Mouse (Mus musculus): Measurements from ENCODE around the gene Cd2bp2. TPM values are rescaled to one million over a fixed set of nuclear protein-coding genes. Genes with fewer than 3 reads are reported as not detected.
A peak's percentile ranks its signal among the peaks of the same experiment; 100 is the strongest.
"Not testable (repeated sequence)": the region's sequence is repeated elsewhere in the genome, so short reads cannot be mapped to it uniquely, and the experiment has no call there.

The Cd2bp2 gene
- polyA plus RNA-seq, 1 experiment from 2014 or later = 61.0 TPM

DNA sequence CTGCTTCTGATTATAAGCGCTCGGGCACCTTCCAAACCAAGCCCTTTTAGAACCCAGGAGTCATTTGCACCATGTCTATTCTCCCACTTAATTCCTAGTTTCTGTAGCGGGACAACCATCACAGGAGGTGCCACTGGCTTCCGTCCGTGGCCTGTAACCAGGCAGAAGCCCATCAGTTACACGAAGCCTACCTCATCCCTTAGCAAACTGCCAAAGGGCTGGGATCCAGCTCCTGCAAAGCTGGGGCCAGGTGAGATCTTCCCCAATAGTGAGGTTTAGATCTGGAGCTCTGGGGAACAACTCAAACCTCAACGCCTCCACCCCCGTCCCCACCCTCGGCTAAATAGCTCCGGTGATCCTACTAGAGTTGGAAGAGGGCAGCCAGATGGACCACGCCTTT is 634 bp upstream of the Cd2bp2 start:
- Histone ChIP-seq H3K27ac (peak overlapping the region; percentile 94), H3K4me3 (peak overlapping the region; percentile 87), H3K36me3 (peaks cover 80% of the 10 kb centered on the region), H3K9me3 (no peaks in the 10 kb centered on the region), H3K4me1 (peaks cover 26% of the 10 kb centered on the region), H3K27me3 (ENCODE audit: insufficient read depth, poor library complexity, severe bottlenecking) (no peaks in the 10 kb centered on the region)
- 57% methylated on average over 11 of the region's 11 CpGs for WGBS
- no peak for DNase-seq (ENCODE audit: low spot score)

DNA sequence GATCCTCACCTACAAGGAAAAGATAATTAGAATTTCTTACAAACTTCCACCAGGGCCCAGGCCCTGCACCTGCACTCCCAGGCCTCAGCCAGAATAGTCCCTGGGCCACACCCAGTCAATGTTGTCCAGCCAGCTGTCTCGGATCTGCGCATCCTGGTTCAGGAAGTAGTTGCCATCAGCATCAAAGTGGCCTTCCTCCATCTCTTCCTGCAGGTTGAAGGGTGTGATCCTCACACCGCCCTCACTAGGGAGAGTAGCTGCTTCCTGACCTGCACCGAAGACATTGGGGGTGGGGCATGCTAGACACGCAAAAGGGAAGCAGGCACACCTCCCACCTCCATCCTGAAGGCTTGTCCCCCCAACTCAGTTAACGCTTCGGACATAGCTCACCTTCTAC is 1.2 kb downstream of the Cd2bp2 start:
- H3K4me1 ChIP-seq = peaks cover 26% of the 10 kb centered on the region
- peak overlapping the region; percentile 87 for H3K4me3 ChIP-seq
- no peaks in the 10 kb centered on the region for H3K27me3 ChIP-seq (ENCODE audit: insufficient read depth, poor library complexity, severe bottlenecking)
- H3K36me3 ChIP-seq = peaks cover 66% of the 10 kb centered on the region
- H3K27ac ChIP-seq = peak overlapping the region; percentile 94
- 75% methylated on average over 7 of the region's 7 CpGs for WGBS
- no peak for DNase-seq (ENCODE audit: low spot score)
- no peaks in the 10 kb centered on the region for H3K9me3 ChIP-seq

DNA sequence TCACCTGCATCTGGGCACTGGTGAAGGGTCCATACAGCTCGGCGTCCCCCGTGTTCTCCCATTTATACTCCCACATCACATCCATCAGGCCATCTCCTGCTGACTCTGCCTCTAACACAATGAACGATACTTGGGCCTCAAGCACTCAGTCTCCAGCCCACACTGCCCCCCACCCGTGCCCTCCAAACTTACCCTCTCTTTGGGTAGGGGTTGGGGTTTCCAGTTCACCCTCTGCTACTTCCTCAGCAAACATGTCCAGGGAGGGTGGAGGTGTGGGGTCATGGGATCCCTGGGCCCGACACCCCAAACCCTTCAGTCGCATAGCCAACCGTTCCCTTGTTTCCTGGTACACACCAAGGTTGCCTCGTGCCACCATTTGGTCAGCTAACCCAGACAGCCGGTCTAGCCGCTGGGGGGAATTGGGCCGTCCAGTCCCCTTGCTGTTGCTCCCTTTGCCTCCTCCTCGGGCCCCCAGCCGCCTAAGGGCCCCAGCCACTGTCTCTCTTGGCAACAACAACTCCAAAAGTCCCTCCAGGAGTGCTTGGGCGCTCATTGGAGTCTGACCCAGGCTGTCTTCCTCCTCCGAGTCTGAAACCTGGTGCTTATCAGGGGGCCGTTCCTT is 1.7 kb downstream of the Cd2bp2 start:
- Histone ChIP-seq H3K4me3 (peak overlapping the region; percentile 87), H3K27ac (no peak overlapping the region; the same call in 1 of the 2 replicates), H3K27me3 (ENCODE audit: insufficient read depth, poor library complexity, severe bottlenecking) (no peaks in the 10 kb centered on the region), H3K36me3 (peaks cover 61% of the 10 kb centered on the region), H3K4me1 (peaks cover 26% of the 10 kb centered on the region), H3K9me3 (no peaks in the 10 kb centered on the region)
- WGBS = 92% methylated on average over 17 of the region's 17 CpGs
- no peak for DNase-seq (ENCODE audit: low spot score)

DNA sequence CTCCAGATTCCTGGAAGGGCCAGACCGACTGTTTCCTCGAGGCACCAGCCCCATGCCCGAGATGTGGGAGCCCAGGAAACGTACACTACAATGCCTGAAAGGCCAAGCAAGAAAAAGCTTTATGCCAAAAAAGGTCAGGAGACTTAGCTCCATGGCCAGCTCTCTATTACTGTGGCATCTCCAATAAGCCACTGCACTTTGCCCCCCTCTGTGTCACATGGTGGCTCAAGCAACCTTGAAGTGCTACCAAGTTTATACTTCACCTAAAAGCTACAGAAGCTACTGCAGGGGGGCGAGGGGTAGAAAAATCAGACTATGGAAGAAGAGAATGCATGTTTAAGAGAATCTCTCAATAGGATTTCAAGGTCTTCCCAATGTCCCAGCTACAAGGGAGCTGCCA is 2.9 kb downstream of the Cd2bp2 start:
- Histone ChIP-seq H3K9me3 (no peaks in the 10 kb centered on the region), H3K27me3 (ENCODE audit: insufficient read depth, poor library complexity, severe bottlenecking) (no peaks in the 10 kb centered on the region), H3K36me3 (peaks cover 50% of the 10 kb centered on the region), H3K27ac (no peak overlapping the region), H3K4me3 (no peak overlapping the region), H3K4me1 (peaks cover 33% of the 10 kb centered on the region)
- WGBS = 96% methylated on average over 5 of the region's 5 CpGs
- DNase-seq (ENCODE audit: low spot score) = no peak

DNA sequence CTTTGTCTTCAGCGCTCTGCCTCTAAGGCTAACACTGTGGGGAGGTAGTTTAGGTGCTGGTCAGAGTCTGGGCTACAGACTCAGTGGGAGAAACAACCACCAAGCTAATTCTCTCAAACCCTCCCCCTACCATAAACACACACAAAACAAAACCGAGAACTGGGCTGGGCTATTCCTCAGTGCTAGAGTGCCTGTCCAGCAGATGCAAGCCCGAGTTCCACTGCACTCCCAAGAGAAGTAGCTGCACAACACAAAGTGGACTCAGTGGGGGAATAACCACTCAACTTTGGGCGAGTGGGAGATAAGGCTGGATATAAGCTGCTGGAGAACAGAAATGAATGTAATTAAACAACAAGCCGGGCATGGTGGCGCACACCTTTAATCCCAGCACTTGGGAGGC is 5.2 kb downstream of the Cd2bp2 start:
- H3K27ac ChIP-seq = no peak overlapping the region
- WGBS = 79% methylated on average over 6 of the region's 6 CpGs

DNA sequence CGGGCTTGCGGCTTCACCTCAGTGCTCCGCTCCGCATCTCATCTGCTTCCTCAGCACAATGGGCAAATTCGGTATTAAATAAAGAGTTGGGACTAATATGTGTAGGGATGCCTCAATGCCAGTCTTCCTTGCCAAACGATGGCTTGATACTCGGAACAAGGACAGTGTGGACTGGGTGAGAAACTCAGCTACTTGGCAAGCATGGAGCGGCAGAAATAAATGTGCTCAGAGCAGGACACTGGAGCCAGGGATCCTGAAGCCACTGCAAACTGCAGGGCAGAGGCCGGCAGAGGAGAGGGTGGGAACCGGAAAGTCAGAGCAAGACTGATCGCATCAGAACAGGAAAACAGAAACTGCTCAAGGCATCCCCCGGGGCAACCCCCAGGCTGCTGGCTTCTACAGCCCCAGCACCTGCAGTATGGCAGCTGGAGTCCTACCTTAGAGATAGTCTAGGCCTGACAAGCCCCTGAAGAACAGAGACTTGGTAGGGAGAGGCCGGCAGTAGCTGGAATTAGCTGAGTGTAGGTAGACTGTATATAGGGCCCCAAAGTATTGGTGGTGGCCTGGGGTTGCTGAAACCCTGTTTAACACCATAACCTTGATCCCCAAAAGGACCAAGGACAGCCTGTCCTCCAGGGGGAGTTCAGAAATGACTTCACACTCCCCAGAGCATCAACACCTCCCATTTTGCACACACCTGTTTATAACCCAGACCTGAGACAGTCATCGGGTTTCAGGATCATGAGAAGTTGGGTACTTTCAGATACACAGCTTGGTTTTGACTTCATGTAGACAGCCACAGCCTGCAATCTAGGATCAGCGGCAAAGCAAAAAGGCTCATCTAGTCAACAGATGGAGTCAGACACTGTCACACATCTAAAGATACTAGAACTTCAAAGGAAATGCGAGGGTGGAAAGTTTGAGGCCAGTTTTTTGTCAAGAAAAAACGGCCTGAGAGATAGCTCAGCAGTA is 7.3 kb downstream of the Cd2bp2 start:
- H3K27me3 ChIP-seq (ENCODE audit: insufficient read depth, poor library complexity, severe bottlenecking) = no peaks in the 10 kb centered on the region
- no peak overlapping the region for H3K4me3 ChIP-seq
- H3K9me3 ChIP-seq = no peaks in the 10 kb centered on the region
- DNase-seq (ENCODE audit: low spot score) = no peak
- peaks cover 26% of the 10 kb centered on the region for H3K36me3 ChIP-seq
- 72% methylated on average over 17 of the region's 17 CpGs for WGBS
- no peak overlapping the region for H3K27ac ChIP-seq
- peaks cover 7% of the 10 kb centered on the region; the same call in 1 of the 2 replicates for H3K4me1 ChIP-seq

More for the DNA sequence above, 5.2 kb downstream of the Cd2bp2 start:
- Histone ChIP-seq H3K4me3 (no peak overlapping the region), H3K36me3 (peaks cover 37% of the 10 kb centered on the region), H3K9me3 (no peaks in the 10 kb centered on the region), H3K27me3 (ENCODE audit: insufficient read depth, poor library complexity, severe bottlenecking) (no peaks in the 10 kb centered on the region), H3K4me1 (peaks cover 23% of the 10 kb centered on the region)
- DNase-seq (ENCODE audit: low spot score) = no peak

DNA sequence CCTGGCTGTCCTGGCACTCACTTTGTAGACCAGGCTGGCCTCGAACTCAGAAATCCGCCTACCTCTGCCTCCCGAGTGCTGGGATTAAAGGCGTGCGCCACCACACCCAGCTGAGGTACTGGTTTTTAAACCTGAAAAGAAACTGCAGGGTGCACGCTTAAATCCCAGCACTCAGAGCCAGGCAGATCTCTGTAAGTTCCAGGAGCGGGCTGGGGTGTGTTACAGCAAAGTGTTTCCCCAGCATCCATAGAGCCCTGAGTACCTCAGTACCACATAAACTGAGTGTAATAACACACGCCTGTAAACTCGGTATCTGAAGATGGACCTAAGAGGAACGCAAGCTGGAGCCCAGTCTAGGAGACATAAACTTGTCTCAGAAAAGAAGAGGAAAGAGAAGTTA is 8.5 kb downstream of the Cd2bp2 start:
- DNase-seq (ENCODE audit: low spot score) = no peak
- 62% methylated on average over 10 of the region's 10 CpGs for WGBS
- Histone ChIP-seq H3K4me3 (no peak overlapping the region), H3K27me3 (ENCODE audit: insufficient read depth, poor library complexity, severe bottlenecking) (no peaks in the 10 kb centered on the region), H3K36me3 (peaks cover 13% of the 10 kb centered on the region), H3K4me1 (peaks cover 7% of the 10 kb centered on the region; the same call in 1 of the 2 replicates), H3K9me3 (no peaks in the 10 kb centered on the region), H3K27ac (no peak overlapping the region)

DNA sequence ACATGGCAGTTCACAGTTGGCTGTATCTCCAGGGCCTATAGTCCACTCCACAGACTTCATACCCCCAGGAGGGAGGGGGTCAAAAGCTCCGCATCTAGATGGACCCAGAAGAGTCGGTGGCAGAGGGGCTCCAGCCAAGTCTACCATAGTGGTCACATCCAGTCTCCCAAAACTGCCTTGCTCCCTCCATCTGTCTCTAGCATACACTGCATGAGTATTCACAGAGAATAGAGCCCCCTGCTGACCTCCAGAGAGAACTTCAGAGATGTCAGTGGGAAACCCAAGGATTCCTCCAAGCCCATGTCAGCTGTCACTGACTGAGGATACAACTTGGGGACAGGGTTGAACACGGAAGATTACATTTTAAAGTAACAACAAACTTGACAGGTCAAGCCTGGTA is 10.2 kb downstream of the Cd2bp2 start:
- Histone ChIP-seq H3K27ac (no peak overlapping the region), H3K9me3 (no peaks in the 10 kb centered on the region), H3K4me3 (no peak overlapping the region), H3K36me3 (no peaks in the 10 kb centered on the region), H3K4me1 (peaks cover 7% of the 10 kb centered on the region; the same call in 1 of the 2 replicates), H3K27me3 (ENCODE audit: insufficient read depth, poor library complexity, severe bottlenecking) (no peaks in the 10 kb centered on the region)
- no peak for DNase-seq (ENCODE audit: low spot score)
- 50% methylated on average over 3 of the region's 3 CpGs for WGBS

DNA sequence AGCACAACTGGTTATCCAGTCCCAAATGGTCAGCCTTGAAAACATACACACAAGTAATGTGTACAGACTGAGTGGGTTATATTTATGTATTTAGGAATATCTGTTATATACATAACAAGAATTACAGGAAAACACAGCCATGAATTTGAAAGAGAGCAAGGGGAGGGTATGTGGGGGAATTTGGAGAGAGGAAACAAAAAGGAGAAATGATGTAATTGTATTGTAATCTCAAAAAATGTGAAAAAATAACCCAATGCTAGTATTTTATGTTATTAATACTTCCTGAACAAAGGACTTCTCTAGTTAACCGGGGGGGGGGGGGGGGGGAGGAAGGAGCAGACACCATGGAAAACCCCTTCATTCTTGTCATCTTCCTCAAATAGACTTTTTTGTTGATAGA is 11.1 kb downstream of the Cd2bp2 start:
- Histone ChIP-seq H3K9me3 (no peaks in the 10 kb centered on the region), H3K27ac (no peak overlapping the region), H3K4me1 (peaks cover 7% of the 10 kb centered on the region; the same call in 1 of the 2 replicates), H3K36me3 (no peaks in the 10 kb centered on the region), H3K27me3 (ENCODE audit: insufficient read depth, poor library complexity, severe bottlenecking) (no peaks in the 10 kb centered on the region), H3K4me3 (no peak overlapping the region)
- no peak for DNase-seq (ENCODE audit: low spot score)
- 50% methylated on average over 1 of the region's 1 CpGs for WGBS

DNA sequence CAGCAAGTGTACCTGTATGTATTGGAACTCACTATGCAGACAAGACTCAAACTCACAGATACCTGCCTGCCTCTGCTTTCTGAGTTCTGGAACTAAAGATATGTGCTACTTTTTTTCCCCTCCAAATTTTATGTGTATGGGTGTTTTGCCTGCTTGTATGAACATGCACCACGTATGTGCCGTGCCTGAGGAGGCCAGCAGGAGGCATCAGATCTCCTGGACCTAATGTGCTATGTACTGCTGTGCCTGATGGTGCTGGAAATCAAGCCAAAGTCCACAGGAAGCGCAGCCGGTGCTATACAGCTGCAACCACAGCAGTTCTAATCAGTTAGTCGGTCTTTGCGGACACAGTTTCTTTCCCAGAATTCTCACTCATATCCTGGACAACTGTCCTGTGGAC is 12.0 kb downstream of the Cd2bp2 start:
- H3K9me3 ChIP-seq = no peaks in the 10 kb centered on the region
- H3K36me3 ChIP-seq = no peaks in the 10 kb centered on the region
- H3K27ac ChIP-seq = no peak overlapping the region
- H3K27me3 ChIP-seq (ENCODE audit: insufficient read depth, poor library complexity, severe bottlenecking) = no peaks in the 10 kb centered on the region
- DNase-seq (ENCODE audit: low spot score) = no peak
- WGBS = 72% methylated on average over 6 of the region's 6 CpGs
- H3K4me1 ChIP-seq = peaks cover 7% of the 10 kb centered on the region; the same call in 1 of the 2 replicates
- no peak overlapping the region for H3K4me3 ChIP-seq

DNA sequence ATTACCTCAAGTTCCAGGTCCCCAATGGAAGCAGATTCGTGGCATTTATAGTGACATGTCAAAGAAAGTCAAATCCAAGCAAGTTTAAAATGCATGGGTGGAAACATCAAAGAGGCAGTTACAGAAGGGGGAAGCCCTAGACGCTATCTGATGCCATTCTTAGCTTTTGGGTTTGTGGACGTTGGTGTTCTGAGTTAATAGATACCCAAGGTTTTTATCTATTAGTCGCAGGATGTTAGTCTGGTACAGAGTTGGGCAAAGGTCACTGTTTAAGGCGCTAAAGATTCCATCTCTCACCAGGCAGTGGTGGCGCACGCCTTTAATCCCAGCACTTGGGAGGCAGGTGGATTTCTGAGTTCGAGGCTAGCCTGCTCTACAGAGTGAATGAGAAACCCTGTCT is 12.5 kb downstream of the Cd2bp2 start:
- DNase-seq (ENCODE audit: low spot score) = no peak
- Histone ChIP-seq H3K9me3 (no peaks in the 10 kb centered on the region), H3K27ac (no peak overlapping the region), H3K27me3 (ENCODE audit: insufficient read depth, poor library complexity, severe bottlenecking) (no peaks in the 10 kb centered on the region), H3K4me1 (peaks cover 3% of the 10 kb centered on the region; the same call in 1 of the 2 replicates), H3K36me3 (no peaks in the 10 kb centered on the region), H3K4me3 (no peak overlapping the region)
- WGBS = 70% methylated on average over 8 of the region's 8 CpGs

DNA sequence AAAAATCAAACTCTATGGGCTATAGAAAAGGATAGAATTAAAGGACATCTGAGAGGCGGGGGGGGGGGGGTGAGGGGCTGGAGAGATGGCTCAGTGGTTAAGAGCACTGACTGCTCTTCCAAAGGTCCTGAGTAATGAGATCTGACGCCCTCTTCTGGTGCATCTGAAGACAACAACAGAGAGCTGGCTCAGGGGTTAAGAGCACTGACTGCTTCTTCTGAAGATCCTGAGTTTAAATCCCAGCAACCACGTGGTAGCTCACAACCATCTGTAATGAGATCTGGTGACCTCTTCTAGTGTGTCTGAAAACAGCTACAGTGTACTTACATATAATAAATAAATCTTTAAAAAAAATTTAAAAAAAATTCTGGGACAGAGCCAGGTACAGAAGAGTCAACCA is 14.1 kb downstream of the Cd2bp2 start:
- not testable (repeated sequence) for H3K4me1 ChIP-seq; H3K27me3 ChIP-seq (ENCODE audit: insufficient read depth, poor library complexity, severe bottlenecking); DNase-seq (ENCODE audit: low spot score); H3K4me3 ChIP-seq; H3K9me3 ChIP-seq; H3K36me3 ChIP-seq; H3K27ac ChIP-seq
- 19% methylated on average over 3 of the region's 3 CpGs for WGBS

DNA sequence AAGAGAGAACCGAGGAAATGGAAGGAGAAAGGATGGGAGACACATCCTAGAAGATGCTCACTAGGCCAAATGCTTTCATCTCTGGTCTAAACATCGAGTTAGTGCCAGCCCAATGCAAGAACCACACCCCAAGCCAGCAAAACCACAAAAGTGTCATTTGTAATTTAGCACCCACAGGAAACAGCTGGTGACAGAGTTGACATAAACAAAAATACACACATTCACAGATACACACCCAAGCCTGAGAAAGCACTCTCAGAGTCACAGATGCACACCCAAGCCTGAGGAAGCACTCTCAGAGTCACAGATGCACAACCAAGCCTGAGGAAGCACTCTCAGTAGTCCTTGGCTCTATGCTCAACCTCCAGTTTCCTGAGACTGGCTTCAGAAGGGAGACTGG is 15.1 kb downstream of the Cd2bp2 start:
- no peaks in the 10 kb centered on the region for H3K27me3 ChIP-seq (ENCODE audit: insufficient read depth, poor library complexity, severe bottlenecking)

More for the DNA sequence above, 15.1 kb downstream of the Cd2bp2 start:
- 61% methylated on average over 2 of the region's 2 CpGs for WGBS
- Histone ChIP-seq H3K4me1 (no peaks in the 10 kb centered on the region), H3K36me3 (no peaks in the 10 kb centered on the region), H3K4me3 (no peak overlapping the region), H3K27ac (no peak overlapping the region), H3K9me3 (no peaks in the 10 kb centered on the region)
- DNase-seq (ENCODE audit: low spot score) = no peak

All from heart, embryonic 10.5 days (tissue).